Mouse (Mus musculus): Measurements from ENCODE around the gene Arhgef17.

Gene Arhgef17

DNA sequence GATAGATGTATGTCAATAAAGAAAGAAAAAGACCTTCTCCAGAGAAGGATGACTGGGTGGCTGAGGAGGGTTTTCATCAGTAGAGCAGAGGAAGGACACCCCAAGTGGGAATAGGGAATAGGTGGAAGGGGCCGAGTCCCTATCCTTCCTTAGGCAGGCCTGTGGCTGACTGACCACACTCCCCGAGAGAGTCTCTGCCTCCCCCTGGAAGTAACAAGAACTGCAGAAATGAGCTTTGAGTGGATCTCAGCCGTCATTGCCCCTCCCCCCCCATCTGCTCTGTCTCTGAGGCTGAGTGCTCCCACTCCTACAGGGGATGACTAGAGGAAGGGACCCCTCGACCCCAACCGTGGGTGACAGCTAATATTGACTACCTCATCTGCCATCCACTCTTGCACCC is 9.3 kb upstream of the Arhgef17 start:
- no peak for DNase-seq (ENCODE audit: low spot score)

DNA sequence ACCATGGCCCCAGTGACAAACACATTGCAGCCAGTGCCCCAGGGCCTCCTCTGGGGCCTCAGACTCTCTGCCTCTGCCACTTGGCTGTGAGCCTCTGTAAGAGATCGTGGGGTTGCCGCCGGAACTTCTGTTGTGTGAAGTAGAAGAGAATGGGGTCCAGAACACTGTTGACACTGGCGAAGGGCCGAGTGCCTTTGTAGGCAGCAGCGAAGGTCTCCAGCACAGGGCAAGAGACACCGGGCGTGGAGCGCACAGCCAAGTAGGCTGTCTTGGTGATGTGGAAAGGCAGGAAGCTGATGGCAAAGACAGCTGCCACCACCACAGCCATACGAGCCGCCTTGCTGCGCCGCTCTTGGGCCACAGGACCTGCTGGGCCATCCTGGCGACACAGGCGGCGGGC is 6.2 kb upstream of the Arhgef17 start:
- no peak for DNase-seq (ENCODE audit: low spot score)

DNA sequence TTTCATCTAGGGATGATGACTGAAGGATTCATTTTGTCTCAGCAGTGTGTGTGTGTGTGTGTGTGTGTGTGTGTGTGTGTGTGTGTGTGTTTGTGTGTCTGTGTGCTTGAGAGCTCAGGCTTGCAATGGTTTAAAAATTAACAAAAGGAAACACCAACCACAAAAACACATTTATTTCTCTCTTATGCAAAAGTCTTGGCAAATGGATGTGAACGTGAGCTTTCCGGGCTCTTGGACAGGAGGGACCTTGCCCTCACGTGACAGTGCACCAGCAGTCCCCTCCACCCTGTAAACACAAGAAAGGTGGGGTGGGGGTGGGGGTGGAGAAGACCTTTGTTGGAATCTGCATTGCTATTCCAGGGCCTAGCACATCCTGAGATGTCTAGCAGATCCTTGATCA is 5.6 kb upstream of the Arhgef17 start:
- DNase-seq (ENCODE audit: low spot score) = no peak

DNA sequence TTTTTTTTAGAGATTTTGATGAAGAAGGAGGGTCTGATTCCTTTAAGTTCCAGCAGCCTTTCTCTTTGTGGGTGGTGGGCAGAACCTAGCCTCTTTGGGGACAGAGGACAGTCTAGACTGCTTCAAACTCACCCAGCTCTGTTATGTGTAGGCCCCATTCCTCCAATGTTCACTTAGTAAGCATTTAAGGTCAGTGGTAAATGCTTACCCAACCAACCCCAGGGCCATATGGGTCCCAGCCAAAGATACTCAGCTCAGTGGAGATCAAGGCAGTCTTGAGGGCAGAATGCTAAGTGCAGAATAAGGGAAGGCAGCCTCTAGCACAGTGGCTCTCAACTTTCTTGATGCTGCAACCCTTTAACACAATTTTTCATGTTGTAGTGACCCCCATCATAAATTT is 1.6 kb upstream of the Arhgef17 start:
- no peak for DNase-seq (ENCODE audit: low spot score)

DNA sequence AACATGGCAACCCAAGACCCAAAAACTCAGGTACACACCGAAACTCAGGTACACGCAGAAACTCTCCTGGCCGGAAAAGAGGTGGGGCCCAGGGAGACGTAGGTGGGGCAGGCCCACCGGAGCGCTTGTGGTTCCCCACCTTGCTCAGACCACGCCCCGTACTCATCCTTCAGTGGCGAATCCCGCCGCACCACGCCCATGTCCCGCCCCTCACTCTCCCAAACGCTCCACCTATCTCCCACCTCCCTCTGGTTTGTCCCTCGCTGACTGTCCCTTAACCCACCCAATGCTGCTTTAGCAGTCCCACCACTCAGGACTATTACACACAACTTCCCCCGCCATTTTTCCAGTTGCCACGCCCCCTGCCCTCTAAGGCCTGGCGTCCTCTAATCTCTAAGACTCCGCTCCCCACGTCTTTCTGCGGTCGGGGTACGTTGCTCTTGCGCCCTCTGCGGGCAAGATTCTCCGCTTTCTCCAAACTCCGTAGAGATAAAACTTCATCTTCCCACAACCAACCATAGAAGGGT is 637 bp upstream of the Arhgef17 start:
- peak; percentile 83 for DNase-seq (ENCODE audit: low spot score)

DNA sequence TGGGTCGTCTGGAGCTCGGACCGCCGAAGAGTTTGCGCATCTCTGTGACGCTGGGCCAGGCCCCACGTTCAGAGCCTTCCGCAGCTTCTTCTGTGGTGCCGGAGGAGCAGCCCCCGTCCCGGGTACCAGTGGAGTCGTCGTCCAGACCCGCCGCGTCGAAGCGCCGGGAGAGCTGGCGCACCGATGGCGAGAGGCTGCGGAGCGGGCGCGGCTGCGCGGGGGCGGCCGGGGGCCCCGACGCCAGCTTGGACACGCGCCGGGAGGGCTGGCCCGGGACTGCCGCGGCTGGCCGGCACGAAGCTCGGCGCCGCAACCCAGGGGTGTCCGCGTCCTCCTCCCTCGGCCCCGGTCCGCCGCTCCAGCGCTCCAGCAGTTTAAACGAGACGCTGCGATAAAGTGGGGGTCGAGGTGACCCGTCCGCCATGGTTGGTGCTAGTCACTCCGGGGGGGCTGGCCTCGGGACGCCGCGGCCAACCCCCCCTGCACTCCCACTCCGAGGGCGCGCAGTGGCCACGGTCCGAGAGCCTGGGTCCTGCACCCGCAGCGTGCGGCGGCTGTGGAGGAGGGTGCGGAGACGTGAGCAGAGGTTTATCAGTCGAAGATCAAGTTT is 486 bp downstream of the Arhgef17 start:
- DNase-seq (ENCODE audit: low spot score) = peak; percentile 60

DNA sequence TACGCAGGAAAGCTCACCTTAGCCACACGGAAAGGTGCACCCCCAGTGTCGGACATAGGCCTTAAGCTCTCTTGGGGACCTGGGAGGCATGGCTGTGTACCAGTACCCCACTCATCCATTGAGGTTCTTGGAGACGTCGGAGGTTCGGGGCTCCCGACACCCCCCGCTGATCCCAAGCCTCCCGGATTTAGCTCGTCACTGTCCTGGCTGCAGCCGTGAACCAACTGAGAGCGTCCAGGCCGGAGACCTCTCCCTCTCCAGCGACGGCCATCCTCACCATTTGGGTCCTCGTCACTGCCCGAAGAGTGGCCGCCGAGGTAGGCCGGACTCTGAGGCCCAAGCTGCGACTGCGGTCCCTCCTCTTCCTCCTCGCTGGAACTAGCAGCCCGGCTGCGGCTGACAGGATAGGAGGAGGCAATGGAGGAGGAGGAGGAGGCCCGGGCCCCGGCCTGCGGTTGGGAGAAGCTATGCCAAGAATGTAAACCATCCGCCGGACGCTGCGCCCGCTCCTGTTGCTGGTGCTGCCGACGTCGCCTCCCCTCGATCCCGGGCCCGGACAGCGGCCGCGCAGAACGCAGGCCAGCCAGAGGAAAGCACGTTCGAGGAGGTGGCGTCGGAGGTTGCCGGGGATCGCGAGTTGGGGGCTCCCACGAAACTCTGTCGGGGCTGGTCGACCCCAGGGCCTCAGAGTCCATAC is 1.1 kb downstream of the Arhgef17 start:
- peak; percentile 64 for DNase-seq (ENCODE audit: low spot score)

DNA sequence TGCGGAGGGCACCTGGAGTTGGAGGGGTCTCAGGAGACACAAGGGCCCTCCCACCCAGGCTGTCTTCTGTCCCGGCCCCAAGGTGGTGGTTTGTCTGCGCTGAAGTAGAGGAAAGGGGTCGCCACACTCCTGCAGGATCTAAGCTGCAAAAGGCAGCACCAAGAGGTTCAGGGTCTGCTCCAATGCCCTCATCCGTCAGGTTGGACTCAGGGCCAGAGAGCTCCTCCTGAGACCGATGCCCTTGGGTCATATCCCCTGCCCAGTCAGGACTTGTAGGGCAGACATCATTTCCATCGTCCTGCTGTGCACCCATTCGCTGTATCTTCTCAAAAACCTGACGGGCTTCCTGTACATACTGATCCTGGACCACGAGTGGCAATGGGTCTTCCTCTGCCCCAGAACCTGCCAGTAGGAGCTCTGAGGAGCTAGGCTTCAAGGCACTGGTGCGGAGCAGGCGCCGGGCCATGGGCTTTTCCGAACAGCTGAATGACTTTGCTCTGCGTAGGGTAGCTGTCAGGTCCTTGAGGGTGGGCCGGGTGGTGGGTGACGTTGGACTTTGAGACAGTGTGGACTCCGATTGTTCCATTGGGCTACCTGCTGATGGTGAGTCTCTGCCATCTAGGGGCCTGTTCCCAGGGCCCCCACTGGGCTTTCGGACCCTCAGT is 2.1 kb downstream of the Arhgef17 start:
- DNase-seq (ENCODE audit: low spot score) = no peak

DNA sequence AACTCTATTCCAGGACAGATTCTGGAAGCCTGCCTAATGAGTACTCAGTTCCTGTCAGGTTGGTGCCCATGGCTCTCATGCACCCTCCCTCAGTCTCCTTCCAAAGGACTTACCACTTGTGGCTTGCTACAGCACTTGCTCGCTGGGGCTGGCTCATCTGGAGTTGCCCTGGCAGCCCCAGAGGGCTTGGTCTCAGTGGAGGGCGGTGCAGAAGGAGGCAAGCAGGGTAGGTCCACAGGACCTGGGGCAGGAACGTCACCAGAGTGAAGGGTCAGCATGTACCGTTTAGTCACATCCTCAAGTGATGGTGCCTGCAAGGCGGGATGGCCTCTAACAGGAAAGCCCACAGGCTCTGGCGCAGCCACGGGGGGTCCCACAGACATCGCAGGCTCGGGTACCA is 3.5 kb downstream of the Arhgef17 start:
- no peak for DNase-seq (ENCODE audit: low spot score)

DNA sequence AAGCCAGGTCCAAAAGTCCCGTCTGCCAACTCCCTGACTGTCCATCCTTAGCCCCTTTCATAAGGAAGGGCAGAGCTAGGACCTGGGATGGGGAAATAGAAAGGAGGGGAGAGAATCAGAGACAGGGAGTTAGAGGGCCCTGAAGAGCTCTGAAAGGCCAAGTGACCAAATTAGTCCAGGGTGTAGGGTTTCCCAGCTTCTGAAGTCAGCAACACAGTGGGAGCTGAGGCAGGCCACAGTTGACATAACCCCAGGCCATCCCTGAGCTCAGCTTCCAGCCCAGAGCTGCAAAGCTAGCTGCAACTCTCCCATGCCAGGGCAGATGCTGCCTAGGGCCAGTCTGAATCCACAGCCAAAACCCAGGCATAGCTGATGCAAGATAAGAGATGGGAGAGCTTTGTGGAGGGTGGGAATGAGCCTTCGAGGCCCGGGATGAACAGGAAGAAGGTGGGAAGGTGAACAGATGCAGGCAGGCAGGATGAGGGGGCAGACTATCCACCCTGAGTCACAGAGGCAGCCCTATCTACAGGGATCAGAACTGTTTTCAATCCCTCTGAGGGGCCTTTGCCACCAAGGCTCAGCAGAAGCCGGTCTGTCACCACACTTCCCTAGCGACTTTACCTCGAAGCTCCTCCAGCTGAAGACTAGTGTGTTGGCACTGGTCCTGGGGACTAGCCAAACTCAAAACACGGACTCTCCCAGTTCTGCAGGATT is 4.5 kb downstream of the Arhgef17 start:
- no peak for DNase-seq (ENCODE audit: low spot score)

DNA sequence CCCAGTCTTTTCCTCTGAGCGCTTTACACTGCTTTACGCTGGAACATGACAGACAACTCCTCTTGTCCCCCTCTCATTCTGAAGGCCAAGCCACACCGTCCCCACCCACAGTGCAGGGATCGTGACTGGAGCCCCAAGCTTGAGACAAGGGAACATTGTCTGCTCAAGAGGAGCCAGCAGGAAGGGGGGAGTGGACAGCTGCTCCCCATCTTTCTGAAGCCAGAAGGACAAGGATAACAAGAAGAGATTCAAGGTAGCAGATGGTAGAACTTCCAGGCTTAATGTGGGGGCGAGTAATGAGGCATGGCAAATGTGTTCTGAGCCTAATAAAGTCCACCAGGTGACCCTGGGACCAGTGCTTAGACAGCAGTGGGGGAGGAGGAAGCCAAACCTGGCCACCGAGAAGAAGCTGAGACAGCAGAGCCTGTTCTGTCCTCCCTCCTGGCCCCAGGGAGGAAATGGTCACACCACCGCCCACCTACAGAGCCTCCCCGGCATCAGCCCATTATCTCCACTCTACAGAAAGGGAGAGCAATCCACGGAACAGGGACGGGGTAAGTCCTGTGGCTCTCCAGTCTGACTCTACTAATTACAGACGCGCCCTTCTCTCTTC is 5.5 kb downstream of the Arhgef17 start:
- no peak for DNase-seq (ENCODE audit: low spot score)

DNA sequence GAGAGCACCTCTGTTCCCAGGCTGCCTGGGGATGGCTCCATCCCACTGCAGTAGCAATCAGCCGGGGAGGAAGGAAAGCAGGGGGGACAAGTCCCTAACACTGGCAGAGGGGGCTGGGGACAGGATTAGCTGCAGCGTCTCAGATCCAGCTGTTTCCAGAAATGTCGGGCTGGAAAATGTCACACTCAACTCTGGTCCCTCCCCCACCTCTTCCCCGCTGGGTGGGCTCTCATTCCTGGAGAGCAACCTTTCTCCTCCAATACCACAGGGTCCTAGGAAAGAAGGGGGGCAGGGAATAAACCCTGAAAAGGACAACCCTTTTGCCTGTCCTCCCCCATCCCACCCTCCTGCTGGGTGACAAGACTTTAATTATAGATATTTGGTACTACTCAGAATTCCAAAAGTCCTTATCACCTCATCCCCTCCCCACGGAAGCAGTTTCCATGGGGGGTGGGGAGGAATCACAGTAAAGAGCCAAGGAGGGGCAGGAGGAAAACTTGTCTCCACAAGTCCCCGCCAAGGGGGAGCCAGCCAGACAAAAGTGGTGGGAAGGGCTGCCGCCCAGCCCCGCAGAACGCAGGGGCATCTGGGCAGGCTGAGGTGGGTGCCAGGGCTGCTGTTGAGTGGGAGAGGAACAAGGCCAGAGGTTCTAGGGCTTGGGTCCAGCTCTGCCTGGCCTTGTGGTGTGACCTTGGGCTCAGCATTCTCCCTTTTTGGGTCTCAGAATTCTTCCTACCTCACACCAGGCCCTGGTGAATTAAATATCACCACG is 7.0 kb downstream of the Arhgef17 start:
- DNase-seq (ENCODE audit: low spot score) = no peak

DNA sequence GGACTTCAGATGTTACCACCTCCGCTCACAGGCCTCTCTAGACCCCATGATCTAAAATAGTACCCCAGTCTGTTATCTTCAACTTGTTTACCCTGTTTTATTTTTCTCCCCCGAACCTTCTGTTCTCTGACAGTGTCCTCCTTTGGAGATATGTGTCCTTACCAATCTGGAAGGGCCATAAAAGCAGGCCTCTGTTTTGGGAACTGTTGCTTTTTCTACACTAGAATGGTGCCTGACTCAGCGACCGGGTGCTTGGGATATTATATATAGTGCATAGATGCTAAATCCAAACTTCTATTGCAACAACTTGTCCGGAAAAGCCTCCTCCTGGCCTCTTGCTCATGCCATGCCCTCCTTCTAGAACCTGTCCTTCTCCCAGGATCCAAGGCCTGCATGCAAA is 7.7 kb downstream of the Arhgef17 start:
- DNase-seq (ENCODE audit: low spot score) = no peak

DNA sequence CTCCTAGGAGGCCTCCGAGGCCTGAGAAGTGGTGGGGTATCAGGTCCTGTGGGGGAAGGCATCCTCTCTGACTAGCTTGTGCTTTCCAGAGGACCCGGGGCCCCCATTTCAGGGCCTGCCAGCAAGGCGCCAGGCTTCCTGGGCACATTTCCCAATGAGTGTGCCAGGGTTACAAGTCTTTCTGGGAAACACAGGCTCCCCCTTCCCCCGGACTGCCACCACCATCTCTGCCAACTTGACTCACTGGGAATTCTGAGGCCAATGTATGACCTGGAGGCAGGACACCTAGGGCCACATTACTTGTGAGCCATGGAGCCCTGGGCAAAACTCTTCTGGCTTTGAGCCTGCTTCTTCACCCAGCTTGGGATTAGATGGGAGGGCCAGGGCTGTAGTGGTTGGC is 9.0 kb downstream of the Arhgef17 start:
- no peak for DNase-seq (ENCODE audit: low spot score)

DNA sequence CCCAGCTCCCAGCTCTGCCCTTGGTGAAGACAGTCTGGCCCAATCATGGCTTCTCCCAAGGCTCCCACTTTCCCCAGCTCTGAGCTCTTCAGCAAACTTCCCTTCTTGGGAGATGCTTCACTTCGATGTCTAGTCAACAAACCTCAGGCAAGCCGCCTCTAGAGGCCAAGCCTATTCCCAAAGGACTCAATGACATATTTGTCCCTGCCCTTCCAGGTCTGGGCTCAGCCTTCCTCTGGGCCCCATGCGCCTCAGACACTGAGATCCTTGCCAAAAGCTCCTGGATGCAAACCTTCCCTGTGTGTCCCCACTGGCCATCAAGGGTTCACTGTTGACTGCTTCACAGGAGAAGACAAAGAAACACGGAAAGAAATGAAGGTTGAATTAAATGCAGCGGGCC is 10.6 kb downstream of the Arhgef17 start:
- no peak for DNase-seq (ENCODE audit: low spot score)

DNA sequence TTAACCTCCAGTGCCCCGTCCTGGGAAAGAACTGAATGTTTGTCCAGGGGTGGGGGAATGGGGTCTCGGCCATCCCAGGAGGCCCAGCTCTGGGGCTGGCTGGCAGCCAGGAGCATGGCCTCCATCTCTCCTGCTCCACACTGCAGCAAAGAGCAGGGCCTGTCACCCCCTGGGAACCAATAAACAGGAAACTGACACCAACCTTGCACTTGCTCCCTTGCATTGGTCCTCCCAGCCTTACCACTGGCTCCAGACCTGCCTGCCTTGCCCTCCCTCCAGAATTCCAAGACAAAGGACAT is 12.1 kb downstream of the Arhgef17 start:
- no peak for DNase-seq (ENCODE audit: low spot score)

DNA sequence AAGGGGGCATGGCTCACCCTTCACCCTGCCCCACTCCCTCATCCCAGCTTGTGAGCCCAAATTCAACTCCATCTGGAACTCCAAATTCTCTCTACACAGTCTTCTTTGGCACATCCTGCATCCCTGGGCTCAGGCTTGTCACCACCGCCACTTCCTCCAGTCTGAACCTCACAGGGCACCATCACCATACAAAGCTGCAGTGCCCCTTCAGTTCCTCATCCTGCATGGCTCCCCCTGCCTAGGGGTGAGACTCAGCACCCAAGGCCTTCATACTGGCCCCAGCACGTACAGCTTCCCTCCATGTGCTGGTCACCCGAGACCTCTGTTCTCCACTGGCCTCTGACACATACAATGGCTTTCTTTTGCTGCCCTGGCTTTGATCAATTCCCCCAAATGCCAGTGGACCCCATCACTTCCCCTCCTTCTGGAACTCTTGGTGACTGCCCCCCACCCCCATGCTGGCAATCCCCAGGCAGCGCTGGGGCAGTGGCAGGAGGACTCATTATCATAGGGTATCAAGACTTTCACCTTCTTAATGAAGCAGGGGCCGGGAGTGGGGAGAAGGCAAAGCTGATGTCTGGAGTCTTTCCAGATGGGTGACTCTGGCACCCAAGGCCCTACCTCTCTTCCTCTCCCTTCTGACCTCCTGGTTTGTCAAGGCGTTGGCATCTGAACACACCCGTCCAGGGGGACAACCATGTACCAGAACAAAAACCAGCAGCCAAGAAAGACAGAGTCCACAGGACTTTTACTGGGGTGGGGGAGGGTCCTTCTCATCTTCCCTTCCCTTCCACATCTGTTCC is 12.7 kb downstream of the Arhgef17 start:
- no peak for DNase-seq (ENCODE audit: low spot score)

DNA sequence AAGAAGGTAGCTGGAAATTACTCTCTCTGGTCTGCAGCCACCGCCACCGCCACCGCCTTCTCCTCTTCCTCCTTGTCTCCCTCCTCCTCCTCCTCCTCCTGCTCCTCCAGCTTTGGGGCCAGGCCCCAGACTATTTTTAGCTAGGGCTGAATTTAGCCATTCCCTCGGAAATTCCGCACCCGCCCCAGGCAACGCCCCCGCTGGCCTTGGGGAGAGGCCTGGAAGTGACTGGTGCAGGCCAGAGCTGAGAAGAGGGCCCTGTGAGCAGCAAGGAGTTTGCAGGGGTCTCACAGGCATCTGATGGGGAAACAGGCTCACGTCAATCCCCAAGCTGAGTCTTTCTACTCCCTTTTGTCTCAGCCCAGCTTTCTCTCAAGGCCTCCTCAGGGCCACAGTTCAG is 13.7 kb downstream of the Arhgef17 start:
- DNase-seq (ENCODE audit: low spot score) = peak; percentile 47

DNA sequence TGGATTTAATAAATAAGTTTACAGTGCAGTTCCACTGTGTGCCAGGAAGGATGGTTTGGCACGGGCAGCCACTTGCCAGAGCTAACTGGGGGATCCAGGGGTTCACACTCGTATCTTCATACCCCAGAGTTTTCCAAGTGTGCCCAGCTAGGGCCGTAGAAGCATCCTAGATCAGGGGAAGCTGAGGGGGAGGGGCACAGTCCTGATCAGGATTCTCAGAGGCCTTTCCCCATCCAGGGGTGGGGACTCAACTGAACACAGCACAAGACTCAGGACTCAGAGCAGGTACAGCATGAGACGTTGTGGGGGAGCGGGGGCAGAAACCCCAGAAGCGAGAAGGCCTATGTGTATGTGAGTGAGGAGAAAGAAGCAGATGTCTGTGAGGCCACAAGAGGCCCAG is 14.2 kb downstream of the Arhgef17 start:
- no peak for DNase-seq (ENCODE audit: low spot score)

DNA sequence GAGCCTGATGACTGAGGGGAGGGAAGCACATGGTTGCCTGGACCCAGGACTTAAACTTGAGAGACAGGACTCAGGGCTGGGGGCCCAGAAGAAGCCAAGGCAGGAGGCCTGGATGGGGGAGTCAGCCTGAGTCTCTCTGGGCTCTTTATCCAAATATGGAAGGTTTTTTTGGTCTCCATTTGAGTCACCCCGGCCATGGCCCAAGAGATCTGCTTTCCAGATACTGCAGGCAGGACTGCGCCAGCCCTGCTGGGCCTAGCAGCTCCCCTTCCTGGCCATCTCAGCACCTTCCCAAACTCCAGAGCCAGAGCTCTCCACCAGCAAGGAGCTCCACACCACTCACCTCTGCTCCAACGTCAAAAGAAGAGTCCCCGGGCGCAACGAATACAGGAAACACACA is 15.4 kb downstream of the Arhgef17 start:
- DNase-seq (ENCODE audit: low spot score) = no peak

DNA sequence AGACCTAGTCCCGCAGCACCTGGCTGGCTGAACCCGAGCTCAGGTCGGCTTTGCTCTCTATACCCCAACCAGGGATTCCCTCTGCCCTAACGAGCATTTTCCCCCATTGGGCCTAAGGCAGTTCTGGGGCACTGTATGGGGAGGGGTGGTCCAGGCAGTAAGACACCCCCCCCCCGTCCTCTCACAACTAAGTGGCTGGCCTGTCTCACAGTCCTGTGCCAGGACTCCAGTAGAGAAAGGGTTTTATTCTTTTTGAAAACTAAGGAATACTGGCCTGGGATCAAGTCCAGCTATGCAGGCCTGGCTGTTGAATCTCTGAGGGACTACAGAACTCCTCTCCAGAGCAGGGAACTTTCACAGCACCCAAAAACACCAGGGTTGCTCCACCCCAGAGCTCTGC is 16.7 kb downstream of the Arhgef17 start:
- no peak for DNase-seq (ENCODE audit: low spot score)
